Mouse (Mus musculus) granulocyte monocyte progenitor cell, adult 5-6 weeks (primary cell): ENCODE results near the gene Pstk. TPM values are rescaled to one million over a fixed set of nuclear protein-coding genes. Genes with fewer than 3 reads are reported as not detected.
"Not testable (repeated sequence)": the region's sequence is repeated elsewhere in the genome, so short reads cannot be mapped to it uniquely, and the experiment has no call there.

Source experiments
- ATAC-seq: replicated peaks from 2 replicates; pipeline ENCODE4 v1.8.0; 2016; ENCODE audit warnings: mild to moderate bottlenecking, moderate TSS enrichment, inconsistent platforms; ENCODE audit not compliant: poor library complexity, severe bottlenecking
- total RNA-seq, 2 experiments: library from RNA; stranded (forward) in 1 of 2; stranded (reverse) in 1 of 2; fragments of 200-712, 200-1000 nt in 1 of 2; fragments of >200 nt in 1 of 2; fragmentation: Nextera tagmentation in 1 of 2; gene quantifications; 2 replicates each; pipeline ENCODE4 v1.2.3; 2014 to 2017

Pstk gene
- total RNA-seq (2014; fragmentation: Nextera tagmentation) (13.4 and 20.3 TPM in 2 replicates), total RNA-seq (2017) (23.1 and 25.4 TPM in 2 replicates)

GRCm38 (mm10) chr7:131370648-131371469 is at the start of gene Pstk:
TSS of gene Pstk (plus strand) at chr7:131371141.
- peak; percentile 93 for ATAC-seq

GRCm38 (mm10) chr7:131322192-131322591 is 48.7 kb upstream of the Pstk start, which contains the start of gene Cuzd1:
TSS of gene Cuzd1 (minus strand) at chr7:131322292.
- ATAC-seq: no peak

- no peak for ATAC-seq
Measured at GRCm38 (mm10) chr7:131327054-131327453, 43.9 kb upstream of the Pstk start.

GRCm38 (mm10) chr7:131329416-131329815 is 41.5 kb upstream of the Pstk start, which contains the start of gene Fam24b:
TSS of gene Fam24b (minus strand) at chr7:131329516.
- no peak for ATAC-seq

GRCm38 (mm10) chr7:131331688-131332087 is 39.3 kb upstream of the Pstk start:
- peak; percentile 58 for ATAC-seq

- no peak for ATAC-seq
Measured at GRCm38 (mm10) chr7:131333564-131333963, 37.4 kb upstream of the Pstk start, which contains the start of gene Fam24a. TSS of gene Fam24a (plus strand) at chr7:131333864.

- ATAC-seq: no peak
Measured at GRCm38 (mm10) chr7:131337502-131338068, 33.4 kb upstream of the Pstk start.

- no peak for ATAC-seq
Measured at GRCm38 (mm10) chr7:131345856-131346541, 24.9 kb upstream of the Pstk start.

- ATAC-seq: peak; percentile 84
Measured at GRCm38 (mm10) chr7:131356105-131356504, 14.8 kb upstream of the Pstk start.

GRCm38 (mm10) chr7:131362269-131362614 is 8.7 kb upstream of the Pstk start:
- peak; percentile 59 for ATAC-seq

- ATAC-seq: peak; percentile 91
Measured at GRCm38 (mm10) chr7:131362615-131363300, 8.2 kb upstream of the Pstk start, which contains the start of gene 2310057M21Rik. TSS of gene 2310057M21Rik (minus strand) at chr7:131362759.

GRCm38 (mm10) chr7:131364131-131364530 is 6.8 kb upstream of the Pstk start:
- ATAC-seq: no peak

GRCm38 (mm10) chr7:131371470-131371860 is 524 bp downstream of the Pstk start:
- no peak for ATAC-seq

- ATAC-seq: peak; percentile 62
Measured at GRCm38 (mm10) chr7:131371880-131372651, 1.1 kb downstream of the Pstk start.

GRCm38 (mm10) chr7:131391761-131392160 is 20.8 kb downstream of the Pstk start:
- ATAC-seq: not testable (repeated sequence)

GRCm38 (mm10) chr7:131409321-131409987 is 38.5 kb downstream of the Pstk start:
- no peak for ATAC-seq

- ATAC-seq: peak; percentile 38; the same call in 1 of the 2 replicates
Measured at GRCm38 (mm10) chr7:131409988-131410385, 39.0 kb downstream of the Pstk start.

GRCm38 (mm10) chr7:131410416-131411058 is 39.6 kb downstream of the Pstk start, which contains the start of the genes Ikzf5 and Acadsb:
TSS of gene Ikzf5 (minus strand) at chr7:131410521.
TSS of gene Acadsb (plus strand) at chr7:131410601.
- peak; percentile 99 for ATAC-seq
